Mouse (Mus musculus): ENCODE data around the gene Yju2. TPM values are rescaled to one million over a fixed set of nuclear protein-coding genes. Genes with fewer than 3 reads are reported as not detected.

The Yju2 gene
- total and polyA plus RNA-seq, 3 experiments, result 10.7 to 14.4 (median 12.9) TPM

DNA sequence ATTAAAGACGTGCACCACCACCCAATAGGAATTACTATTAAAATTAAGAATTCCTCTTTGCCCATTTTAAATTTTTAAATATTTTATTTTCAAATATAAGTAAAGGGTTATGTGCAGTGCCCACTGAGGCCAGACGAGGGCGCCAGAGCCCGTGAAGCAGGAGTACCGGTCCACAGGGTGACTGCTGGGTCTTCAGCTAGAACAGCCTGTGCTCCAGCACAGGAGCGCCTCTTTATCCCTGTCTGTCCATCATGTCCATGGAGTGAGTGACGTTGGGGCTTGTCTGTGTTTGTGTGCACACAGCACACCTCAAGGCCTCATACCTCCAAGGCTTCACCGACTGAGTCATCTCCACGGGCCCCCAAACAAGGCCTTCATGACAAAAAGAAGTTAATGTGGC is 1.7 kb upstream of the Yju2 start:
- Histone ChIP-seq H3K27ac (ENCODE audit: insufficient read depth, low read depth) (no peak overlapping the region), H3K4me2 (ENCODE audit: insufficient read depth, low read depth, poor library complexity, severe bottlenecking) (peak overlapping the region; percentile 19; the same call in 1 of the 2 replicates), H3K27me3 (replicated peaks) (no peaks in the 10 kb centered on the region), H3K4me1 (ENCODE audit: control insufficient read depth in 1 of 2, insufficient read depth in 2 of 2) (peaks cover 31 to 62% of the 10 kb centered on the region in 2 experiments), H3K9me3 (replicated peaks; ENCODE audit: low read length) (no peaks in the 10 kb centered on the region), H3K79me2 (replicated peaks; ENCODE audit: control insufficient read depth, extremely low read depth, insufficient read depth, poor library complexity, severe bottlenecking) (peaks cover 36% of the 10 kb centered on the region), H3K4me3 (replicated peaks in 1 of 3; ENCODE audit: low read depth in 2 of 3, low read length in 2 of 3, poor library complexity in 1 of 3) (no peak overlapping the region), H3K9ac (ENCODE audit: insufficient read depth, low read depth) (no peak overlapping the region), H3K36me3 (replicated peaks in 1 of 2; ENCODE audit: control insufficient read depth in 1 of 2, insufficient read depth in 1 of 2, low read length in 1 of 2) (peaks cover 44 to 56% of the 10 kb centered on the region in 2 experiments)
- dilution Hi-C loops (cut with MboI; ENCODE audit: extremely low pct_ligation_motif_present, extremely low pct_unique_long_range_greater_than_20kb, low sequenced_read_pairs) (no loop called here), in situ Hi-C loops (cut with MboI; ENCODE audit: low pct_ligation_motif_present, low pct_unique_long_range_greater_than_20kb, low sequenced_read_pairs) (loop anchor here (10.0 kb wide), 1 partner anchor 62 kb away; the partner anchor contains the start of gene Zfp959)
- peak; percentile 68 to 80 for TF ChIP-seq CTCF (conservative IDR thresholded peaks at IDR 0.05 in 1 of 2, IDR thresholded peaks at IDR 0.05 in 1 of 2; ENCODE audit: low read depth in 2 of 2, low read length in 2 of 2)
- no peak for TF ChIP-seq TCF12 (IDR thresholded peaks at IDR 0.05; ENCODE audit: low read depth, low read length)
- TF ChIP-seq ZC3H11A (IDR thresholded peaks at IDR 0.05; ENCODE audit: low read depth, low read length), result no peak
- TF ChIP-seq SMC3 (IDR thresholded peaks at IDR 0.05; ENCODE audit: low read depth, low read length), result peak; percentile 55
- TF ChIP-seq POLR2AphosphoS2 (IDR thresholded peaks at IDR 0.05; ENCODE audit: low read depth, low read length), result no peak
- TF ChIP-seq KAT2A (IDR thresholded peaks at IDR 0.05; ENCODE audit: insufficient replicate concordance, low read length), result no peak
- TF ChIP-seq RAD21 (IDR thresholded peaks at IDR 0.05; ENCODE audit: low read depth, low read length), result peak; percentile 73
- no peak for TF ChIP-seq ZKSCAN1 (IDR thresholded peaks at IDR 0.05; ENCODE audit: borderline replicate concordance, low read depth, low read length)
- no peak for TF ChIP-seq IRF4 (IDR thresholded peaks at IDR 0.05; ENCODE audit: low read depth, low read length)
- TF ChIP-seq UBTF (IDR thresholded peaks at IDR 0.05; ENCODE audit: low read depth, low read length), result no peak
- no peak for TF ChIP-seq MAX (IDR thresholded peaks at IDR 0.05; ENCODE audit: low read length)
- TF ChIP-seq NRF1 (IDR thresholded peaks at IDR 0.05; ENCODE audit: low read depth, low read length), result no peak
- TF ChIP-seq ZMIZ1 (IDR thresholded peaks at IDR 0.05; ENCODE audit: low read depth, low read length), result no peak
- TF ChIP-seq JUND (conservative IDR thresholded peaks at IDR 0.05; ENCODE audit: low read depth, low read length), result no peak
- no peak for TF ChIP-seq NELFE (IDR thresholded peaks at IDR 0.05; ENCODE audit: low read depth, low read length)
- TF ChIP-seq CHD1 (IDR thresholded peaks at IDR 0.05; ENCODE audit: low read depth, low read length), result no peak
- TF ChIP-seq ETS1 (conservative IDR thresholded peaks at IDR 0.05; ENCODE audit: low read depth, low read length), result no peak
- no peak for TF ChIP-seq GABPA (IDR thresholded peaks at IDR 0.05; ENCODE audit: insufficient replicate concordance, low read depth, low read length)
- 0 out of 2 replicates have a peak, but pooled peaks have one; percentile 27 for TF ChIP-seq POLR2A (IDR thresholded peaks at IDR 0.05; ENCODE audit: low read depth, low read length)
- no peak for TF ChIP-seq MAZ (IDR thresholded peaks at IDR 0.05; ENCODE audit: low read depth, low read length)
- no peak for TF ChIP-seq SIN3A (IDR thresholded peaks at IDR 0.05; ENCODE audit: low read length)
- no peak for TF ChIP-seq CHD2 (IDR thresholded peaks at IDR 0.05; ENCODE audit: low read length)
- TF ChIP-seq BHLHE40 (IDR thresholded peaks at IDR 0.05; ENCODE audit: low read depth, low read length), result no peak
- no peak for TF ChIP-seq MYC (IDR thresholded peaks at IDR 0.05; ENCODE audit: low read depth, low read length)
- DNase-seq (ENCODE audit: extremely low read depth), result peak; percentile 60
